Mouse (Mus musculus) heart, postnatal 0 days (tissue): ENCODE data around the gene Acbd5.

Experiments used
- CTCF ChIP-seq: IDR thresholded peaks from 2 replicates; pipeline ENCODE4 v1.5.1; 2016; ENCODE audit warnings: antibody characterized with exemption, control low read depth, low read depth
- EP300 ChIP-seq: IDR thresholded peaks from 2 replicates; pipeline ENCODE4 v1.6.1; 2016; ENCODE audit warnings: antibody characterized with exemption, low read depth

DNA sequence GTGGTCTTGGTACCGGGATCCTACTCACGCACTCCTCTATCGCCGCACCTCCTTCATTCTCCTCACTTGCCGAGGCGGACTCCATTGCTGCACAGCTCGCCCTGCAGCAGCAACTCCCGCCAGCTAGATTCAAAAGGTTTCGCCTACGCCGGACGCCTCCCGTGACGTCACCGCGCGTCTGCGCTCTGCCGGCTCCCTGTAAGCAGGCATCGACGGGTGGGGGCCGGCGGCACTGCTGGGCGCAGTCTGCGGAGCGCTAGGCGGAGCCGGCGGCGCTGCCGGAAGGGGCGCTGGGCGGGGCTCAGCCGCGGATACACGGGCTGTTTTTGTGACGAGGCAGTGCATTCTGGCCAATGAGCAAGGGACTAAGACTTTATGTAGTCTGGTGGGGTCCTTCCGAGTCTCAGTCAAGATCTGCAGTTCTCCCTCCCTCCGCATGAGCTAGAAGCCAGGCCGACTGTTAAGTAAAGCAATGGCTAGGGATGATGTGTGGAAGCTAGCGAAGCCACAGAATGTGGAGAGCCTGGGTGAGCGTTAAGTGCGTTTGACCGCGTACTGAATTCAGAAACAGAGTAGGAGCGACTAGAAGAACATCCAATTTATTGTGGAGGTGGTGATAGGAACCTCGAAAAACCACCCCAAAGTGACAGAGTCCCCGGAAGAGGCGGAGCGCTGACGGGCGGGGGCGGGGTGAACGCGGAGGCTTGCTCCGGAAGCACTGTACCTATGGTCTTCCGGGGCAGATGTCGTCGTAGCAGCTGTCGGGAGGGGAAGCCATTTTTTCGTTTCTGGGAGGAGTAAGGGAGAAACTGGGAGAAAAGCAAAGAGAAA lies 88.0 kb downstream of the Acbd5 start, which contains the start of the genes Mastl and Yme1l1:
- peak; percentile 76; the same call in 1 of the 2 replicates for TF ChIP-seq EP300
- TF ChIP-seq CTCF = no peak; the same call in 1 of the 2 replicates
